Mouse (Mus musculus): Measurements from ENCODE around the gene Rbmxl1. TPM values are rescaled to one million over a fixed set of nuclear protein-coding genes. Genes with fewer than 3 reads are reported as not detected.
A peak's percentile ranks its signal among the peaks of the same experiment; 100 is the strongest.
"Not testable (repeated sequence)": the region's sequence is repeated elsewhere in the genome, so short reads cannot be mapped to it uniquely, and the experiment has no call there.

Gene Rbmxl1
- polyA plus RNA-seq (2012; rRNA removed) = 17.3 and 18.1 TPM in 2 replicates

- peak within 1 kb of the TSS; percentile 95 for H3K4me3 ChIP-seq (ENCODE audit: control insufficient read depth, low read depth, low read length)
- peaks cover 3% of the 10 kb centered on the region for H3K4me1 ChIP-seq (ENCODE audit: control insufficient read depth, insufficient read depth, low read length)
- H3K36me3 ChIP-seq (ENCODE audit: control insufficient read depth, insufficient read depth, low read length) = no peaks in the 10 kb centered on the region
- no peaks in the 10 kb centered on the region for H3K27me3 ChIP-seq (ENCODE audit: control insufficient read depth, insufficient read depth, low read length)
- TF ChIP-seq CTCF (IDR thresholded peaks at IDR 0.05; ENCODE audit: control insufficient read depth, insufficient read depth, insufficient replicate concordance, low read depth, low read length) (no peak), POLR2A (IDR thresholded peaks at IDR 0.05; ENCODE audit: control insufficient read depth, low read depth, low read length) (peak; percentile 82)
- H3K27ac ChIP-seq (ENCODE audit: control insufficient read depth, insufficient read depth, low read depth, low read length) = peak within 1 kb of the TSS; percentile 91
Measured at GRCm38 (mm10) chr8:78508719-78509272, at the start of gene Rbmxl1. Gene Rbmxl1 (minus strand): TSS chr8:78508898.

DNA sequence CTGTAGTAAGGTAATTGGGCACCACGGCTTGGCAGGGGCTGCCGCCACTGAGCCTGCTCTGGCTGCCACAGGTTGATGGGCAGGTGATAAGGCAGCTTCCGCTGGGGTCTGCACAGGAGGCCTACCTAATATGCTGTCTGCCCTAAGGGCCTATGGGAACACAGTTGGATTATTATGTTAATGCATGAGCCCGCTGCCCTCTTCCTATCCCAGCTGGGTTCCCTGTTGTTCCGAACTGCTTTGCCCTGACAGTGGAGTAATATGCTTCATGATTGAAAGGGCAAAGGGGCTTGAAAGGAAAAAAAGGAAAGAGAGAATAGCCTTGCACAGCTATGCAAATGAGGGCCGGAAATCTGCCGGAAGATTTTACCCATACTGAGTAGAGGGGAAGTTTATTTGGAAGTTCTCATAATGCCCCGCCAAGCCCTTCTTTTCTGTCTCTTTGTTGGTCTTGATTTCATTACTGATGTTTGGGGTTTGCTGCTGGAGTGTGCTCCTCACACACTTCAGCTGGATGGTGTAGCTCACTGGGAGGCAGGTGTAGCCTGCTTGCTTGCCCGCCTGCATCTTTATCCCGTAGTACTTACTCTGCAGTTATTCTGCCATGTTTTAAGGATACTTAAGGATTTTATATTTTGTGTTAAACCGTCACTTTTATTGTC, 48.2 kb upstream of the Rbmxl1 start:
- TF ChIP-seq POLR2A (IDR thresholded peaks at IDR 0.05; ENCODE audit: control insufficient read depth, low read depth, low read length) = no peak
- TF ChIP-seq CTCF (IDR thresholded peaks at IDR 0.05; ENCODE audit: control insufficient read depth, insufficient read depth, insufficient replicate concordance, low read depth, low read length) = no peak
- Histone ChIP-seq H3K4me3 (ENCODE audit: control insufficient read depth, low read depth, low read length) (no peak overlapping the region), H3K27ac (ENCODE audit: control insufficient read depth, insufficient read depth, low read depth, low read length) (no peak overlapping the region), H3K27me3 (ENCODE audit: control insufficient read depth, insufficient read depth, low read length) (no peaks in the 10 kb centered on the region), H3K36me3 (ENCODE audit: control insufficient read depth, insufficient read depth, low read length) (no peaks in the 10 kb centered on the region), H3K4me1 (ENCODE audit: control insufficient read depth, insufficient read depth, low read length) (no peaks in the 10 kb centered on the region)

DNA sequence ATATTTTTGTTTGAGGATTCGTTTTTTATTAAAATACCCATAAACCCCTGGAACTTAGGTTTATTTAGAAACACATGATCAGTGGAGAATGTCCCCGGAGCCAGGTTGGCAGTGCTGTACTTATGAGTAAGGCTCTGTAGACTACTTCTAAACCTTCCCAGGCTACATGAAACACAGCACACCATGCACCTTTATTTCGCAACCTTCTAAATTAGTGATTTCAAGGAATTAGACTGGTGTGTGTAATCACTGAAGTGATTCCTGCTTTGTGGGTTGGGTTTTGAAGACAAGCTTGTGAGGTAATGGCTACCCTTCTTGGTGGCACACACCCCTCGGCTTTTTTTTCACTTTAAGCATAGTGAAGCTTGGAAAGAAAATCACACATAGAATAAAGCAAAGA, 47.1 kb upstream of the Rbmxl1 start:
- Histone ChIP-seq H3K27ac (ENCODE audit: control insufficient read depth, insufficient read depth, low read depth, low read length) (no peak overlapping the region), H3K36me3 (ENCODE audit: control insufficient read depth, insufficient read depth, low read length) (no peaks in the 10 kb centered on the region), H3K4me1 (ENCODE audit: control insufficient read depth, insufficient read depth, low read length) (no peaks in the 10 kb centered on the region), H3K4me3 (ENCODE audit: control insufficient read depth, low read depth, low read length) (no peak overlapping the region), H3K27me3 (ENCODE audit: control insufficient read depth, insufficient read depth, low read length) (no peaks in the 10 kb centered on the region)
- no peak for TF ChIP-seq POLR2A (IDR thresholded peaks at IDR 0.05; ENCODE audit: control insufficient read depth, low read depth, low read length)
- TF ChIP-seq CTCF (IDR thresholded peaks at IDR 0.05; ENCODE audit: control insufficient read depth, insufficient read depth, insufficient replicate concordance, low read depth, low read length) = no peak

GRCm38 (mm10) chr8:78550752-78551134, 42.0 kb upstream of the Rbmxl1 start:
- Histone ChIP-seq H3K4me1 (ENCODE audit: control insufficient read depth, insufficient read depth, low read length) (no peaks in the 10 kb centered on the region), H3K27me3 (ENCODE audit: control insufficient read depth, insufficient read depth, low read length) (no peaks in the 10 kb centered on the region), H3K27ac (ENCODE audit: control insufficient read depth, insufficient read depth, low read depth, low read length) (no peak overlapping the region), H3K4me3 (ENCODE audit: control insufficient read depth, low read depth, low read length) (no peak overlapping the region), H3K36me3 (ENCODE audit: control insufficient read depth, insufficient read depth, low read length) (no peaks in the 10 kb centered on the region)
- TF ChIP-seq CTCF (IDR thresholded peaks at IDR 0.05; ENCODE audit: control insufficient read depth, insufficient read depth, insufficient replicate concordance, low read depth, low read length) (no peak), POLR2A (IDR thresholded peaks at IDR 0.05; ENCODE audit: control insufficient read depth, low read depth, low read length) (no peak)

GRCm38 (mm10) chr8:78549971-78550751, 41.5 kb upstream of the Rbmxl1 start:
- Histone ChIP-seq H3K36me3 (ENCODE audit: control insufficient read depth, insufficient read depth, low read length) (no peaks in the 10 kb centered on the region), H3K27me3 (ENCODE audit: control insufficient read depth, insufficient read depth, low read length) (no peaks in the 10 kb centered on the region), H3K4me3 (ENCODE audit: control insufficient read depth, low read depth, low read length) (no peak overlapping the region), H3K4me1 (ENCODE audit: control insufficient read depth, insufficient read depth, low read length) (peaks cover 3% of the 10 kb centered on the region; the same call in 1 of the 2 replicates), H3K27ac (ENCODE audit: control insufficient read depth, insufficient read depth, low read depth, low read length) (no peak overlapping the region)
- TF ChIP-seq POLR2A (IDR thresholded peaks at IDR 0.05; ENCODE audit: control insufficient read depth, low read depth, low read length) = no peak
- no peak for TF ChIP-seq CTCF (IDR thresholded peaks at IDR 0.05; ENCODE audit: control insufficient read depth, insufficient read depth, insufficient replicate concordance, low read depth, low read length)

DNA sequence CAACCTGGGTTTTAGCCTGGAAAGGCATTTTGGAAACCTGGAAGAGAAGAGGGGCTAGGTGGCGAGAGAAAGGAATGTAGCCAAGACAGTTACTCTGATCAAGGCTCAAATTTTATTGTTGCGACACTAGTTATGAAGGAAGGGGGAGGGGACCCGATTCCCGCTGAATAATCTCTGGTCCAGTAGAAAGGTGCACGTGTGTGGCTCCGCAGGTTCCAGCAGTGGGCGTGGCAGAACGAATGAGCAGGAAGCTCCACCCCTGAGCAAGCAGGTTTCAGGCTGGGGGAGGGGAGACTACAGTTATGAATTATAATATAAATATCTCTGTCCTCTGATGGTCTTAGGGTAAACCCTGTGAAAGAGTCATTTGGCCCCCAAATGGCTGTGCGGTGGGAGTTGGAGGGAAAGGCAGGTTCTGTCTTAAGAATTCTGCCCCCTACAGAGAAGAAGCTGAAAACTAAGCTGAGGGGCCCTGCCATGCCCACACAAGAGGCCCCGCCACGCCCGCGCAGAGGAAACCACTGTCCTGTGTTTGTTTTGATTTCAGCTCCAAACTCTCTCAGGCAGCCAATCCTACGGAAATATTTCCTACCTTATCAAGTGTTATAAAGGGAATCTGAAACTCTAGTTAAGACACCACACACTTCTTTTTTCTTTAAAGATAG, 36.6 kb upstream of the Rbmxl1 start:
- not testable (repeated sequence) for H3K4me1 ChIP-seq (ENCODE audit: control insufficient read depth, insufficient read depth, low read length); H3K27me3 ChIP-seq (ENCODE audit: control insufficient read depth, insufficient read depth, low read length); H3K4me3 ChIP-seq (ENCODE audit: control insufficient read depth, low read depth, low read length); H3K27ac ChIP-seq (ENCODE audit: control insufficient read depth, insufficient read depth, low read depth, low read length); H3K36me3 ChIP-seq (ENCODE audit: control insufficient read depth, insufficient read depth, low read length)

GRCm38 (mm10) chr8:78544545-78544944, 35.8 kb upstream of the Rbmxl1 start:
- H3K27ac ChIP-seq (ENCODE audit: control insufficient read depth, insufficient read depth, low read depth, low read length) = no peak overlapping the region
- H3K4me3 ChIP-seq (ENCODE audit: control insufficient read depth, low read depth, low read length) = no peak overlapping the region
- H3K4me1 ChIP-seq (ENCODE audit: control insufficient read depth, insufficient read depth, low read length) = peaks cover 3% of the 10 kb centered on the region; the same call in 1 of the 2 replicates
- H3K27me3 ChIP-seq (ENCODE audit: control insufficient read depth, insufficient read depth, low read length) = no peaks in the 10 kb centered on the region
- TF ChIP-seq POLR2A (IDR thresholded peaks at IDR 0.05; ENCODE audit: control insufficient read depth, low read depth, low read length) (no peak), CTCF (IDR thresholded peaks at IDR 0.05; ENCODE audit: control insufficient read depth, insufficient read depth, insufficient replicate concordance, low read depth, low read length) (no peak)
- H3K36me3 ChIP-seq (ENCODE audit: control insufficient read depth, insufficient read depth, low read length) = no peaks in the 10 kb centered on the region
